Mouse (Mus musculus) embryonic facial prominence, embryonic 12.5 days (tissue): ENCODE measurements around the gene Echdc2. TPM values are rescaled to one million over a fixed set of nuclear protein-coding genes. Genes with fewer than 3 reads are reported as not detected.
A peak's percentile ranks its signal among the peaks of the same experiment; 100 is the strongest.

Experiments
- ATAC-seq: fragments of 200-750 bp; cut with Nextera tagmentation; 2 replicates; pipeline ENCODE4 v1.8.0; 2017; ENCODE audit not compliant: insufficient number of reproducible peaks, insufficient read depth, low FRiP score, low TSS enrichment
- H3K27ac ChIP-seq: fragments of 300-500 bp; sonication (generic); 2 replicates; pipeline ENCODE4 v1.5.1; 2016; ENCODE audit warnings: mild to moderate bottlenecking
- H3K27me3 ChIP-seq: fragments of 300-500 bp; sonication (generic); 2 replicates; pipeline ENCODE4 v1.6.1; 2016; ENCODE audit warnings: mild to moderate bottlenecking, moderate library complexity
- H3K36me3 ChIP-seq: fragments of 300-500 bp; sonication (generic); 2 replicates; pipeline ENCODE4 v1.6.1; 2016; ENCODE audit warnings: mild to moderate bottlenecking
- H3K4me1 ChIP-seq: fragments of 300-500 bp; sonication (generic); 2 replicates; pipeline ENCODE4 v1.6.1; 2016
- H3K4me2 ChIP-seq: fragments of 300-500 bp; sonication (generic); replicated peaks from 2 replicates; pipeline ENCODE4 v1.6.1; 2016; ENCODE audit warnings: mild to moderate bottlenecking, moderate library complexity
- H3K4me3 ChIP-seq: fragments of 300-500 bp; sonication (generic); 2 replicates; pipeline ENCODE4 v1.5.1; 2016; ENCODE audit warnings: mild to moderate bottlenecking
- H3K9ac ChIP-seq: fragments of 300-500 bp; sonication (generic); 2 replicates; pipeline ENCODE4 v1.6.1; 2016; ENCODE audit warnings: mild to moderate bottlenecking, moderate library complexity
- H3K9me3 ChIP-seq: fragments of 300-500 bp; sonication (generic); 2 replicates; pipeline ENCODE4 v1.6.1; 2016; ENCODE audit warnings: mild to moderate bottlenecking, moderate library complexity
- WGBS: fragments of 180-500 bp; shearing (Covaris S2); methylation state at CpG from one replicate; pipeline ENCODE4 v1.1.7; 2016; 5-methylcytosine and 5-hydroxymethylcytosine counted together
- polyA plus RNA-seq: library from polyadenylated mRNA; unstranded; fragments of >200 nt; fragmentation: Nextera tagmentation; extraction: Ambion mirVana; gene quantifications from 2 replicates; pipeline ENCODE4 v1.2.1, GENCODE M21; 2016

Gene Echdc2
- polyA plus RNA-seq, 1 experiment from 2014 or later = 35.2 TPM

DNA sequence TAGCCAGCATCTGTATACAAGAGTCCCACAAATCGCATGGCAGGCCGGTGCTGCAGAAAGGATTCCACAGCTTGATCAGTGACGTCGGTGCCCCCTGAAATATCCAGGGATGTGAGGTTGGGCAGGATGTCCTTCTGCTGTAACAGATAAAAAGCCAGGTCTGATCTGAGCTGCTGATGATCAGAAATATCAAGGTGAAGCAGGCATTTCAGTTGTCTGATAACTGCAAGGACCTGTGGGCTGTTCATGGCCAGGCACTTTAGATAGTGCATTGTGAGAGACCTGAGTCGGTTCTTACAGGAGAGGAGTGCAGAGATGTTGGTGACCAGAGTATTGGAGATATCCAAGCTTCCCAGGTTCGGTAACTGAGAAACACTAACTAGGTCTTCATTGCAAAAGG is 39.4 kb downstream of the Echdc2 start:
- Histone ChIP-seq H3K4me2 (no peak overlapping the region), H3K27ac (no peak overlapping the region), H3K4me1 (no peaks in the 10 kb centered on the region), H3K36me3 (no peaks in the 10 kb centered on the region), H3K9me3 (no peaks in the 10 kb centered on the region), H3K9ac (no peak overlapping the region), H3K4me3 (no peak overlapping the region), H3K27me3 (peaks cover 3% of the 10 kb centered on the region)
- no peak for ATAC-seq
- 90% methylated on average over 6 of the region's 6 CpGs for WGBS

GRCm38 (mm10) chr4:108213023-108213422 is 47.8 kb downstream of the Echdc2 start:
- Histone ChIP-seq H3K27me3 (peaks cover 27% of the 10 kb centered on the region), H3K4me1 (peaks cover 3% of the 10 kb centered on the region; the same call in 1 of the 2 replicates), H3K9ac (no peak overlapping the region), H3K4me3 (no peak overlapping the region), H3K36me3 (no peaks in the 10 kb centered on the region), H3K4me2 (no peak overlapping the region), H3K9me3 (no peaks in the 10 kb centered on the region), H3K27ac (no peak overlapping the region)
- ATAC-seq = no peak
- 84% methylated on average over 2 of the region's 2 CpGs for WGBS

DNA sequence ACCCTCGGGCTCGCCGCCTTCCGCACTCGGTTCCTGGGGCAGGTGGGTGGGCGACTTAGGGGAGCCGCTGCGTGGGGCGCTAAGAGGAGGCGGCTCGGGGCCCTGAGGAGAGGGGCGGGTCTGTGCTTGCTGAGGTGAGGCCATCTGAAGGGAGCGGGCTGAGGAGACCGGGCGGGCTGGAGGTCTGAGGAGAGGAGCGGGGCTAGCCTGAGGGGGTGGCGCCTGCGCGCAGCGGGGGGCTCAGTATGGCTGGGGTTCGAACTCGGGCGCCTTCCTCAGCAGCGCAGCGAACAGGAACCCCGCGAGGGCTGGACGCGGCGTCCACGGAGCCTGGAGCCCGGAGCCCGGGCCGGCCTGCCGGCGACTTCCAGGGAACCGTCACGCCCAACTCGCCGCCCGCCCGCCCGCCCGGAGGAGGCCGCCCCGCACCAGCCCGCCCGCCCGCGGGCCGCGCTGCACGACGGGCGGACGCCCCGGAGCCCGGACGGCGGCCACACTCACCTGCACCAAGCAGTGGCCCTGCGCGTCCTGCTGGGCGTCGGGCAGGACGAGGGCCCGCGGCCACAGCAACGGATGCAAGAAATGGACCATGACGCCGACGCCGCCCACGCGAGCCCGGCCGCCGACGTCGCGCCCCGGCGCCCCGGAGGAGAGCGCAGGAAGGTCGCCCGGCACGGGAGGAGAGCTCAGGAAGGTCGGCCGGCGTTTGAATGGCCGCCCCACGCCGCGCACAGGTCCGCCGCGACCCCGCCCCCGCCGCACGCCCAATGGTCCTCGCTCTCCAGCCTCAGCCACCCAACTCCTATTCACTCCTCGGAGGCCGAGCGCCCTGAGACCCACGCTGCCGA is 52.3 kb downstream of the Echdc2 start, which contains the start of gene Zyg11a:
TSS of gene Zyg11a (minus strand) at position 717 of the 848 bp plus-strand sequence.
- peak within 1 kb of the TSS; percentile 46 for H3K4me3 ChIP-seq
- H3K4me1 ChIP-seq = peaks cover 3% of the 10 kb centered on the region; the same call in 1 of the 2 replicates
- H3K27ac ChIP-seq = no peak within 1 kb of the TSS
- peaks cover 55% of the 10 kb centered on the region for H3K27me3 ChIP-seq
- 0 out of 2 replicates have a peak, but pooled peaks have one; percentile 41 for ATAC-seq
- H3K9me3 ChIP-seq = no peaks in the 10 kb centered on the region
- no peaks in the 10 kb centered on the region for H3K36me3 ChIP-seq
- 2% methylated on average over 85 of the region's 107 CpGs for WGBS
- peak within 1 kb of the TSS; percentile 30; the same call in 1 of the 2 replicates for H3K9ac ChIP-seq
- H3K4me2 ChIP-seq = peak within 1 kb of the TSS; percentile 65

- no peak for ATAC-seq
- Histone ChIP-seq H3K36me3 (no peaks in the 10 kb centered on the region), H3K27me3 (peaks cover 55% of the 10 kb centered on the region), H3K4me1 (peaks cover 3% of the 10 kb centered on the region; the same call in 1 of the 2 replicates), H3K4me3 (no peak overlapping the region), H3K4me2 (0 out of 2 replicates have a peak overlapping the region, but pooled peaks have one; percentile 23), H3K9ac (no peak overlapping the region), H3K9me3 (no peaks in the 10 kb centered on the region), H3K27ac (no peak overlapping the region)
- WGBS = 3% methylated on average over 9 of the region's 9 CpGs
These were observed 53.8 kb downstream of the Echdc2 start for GRCm38 (mm10) chr4:108219019-108219418.

DNA sequence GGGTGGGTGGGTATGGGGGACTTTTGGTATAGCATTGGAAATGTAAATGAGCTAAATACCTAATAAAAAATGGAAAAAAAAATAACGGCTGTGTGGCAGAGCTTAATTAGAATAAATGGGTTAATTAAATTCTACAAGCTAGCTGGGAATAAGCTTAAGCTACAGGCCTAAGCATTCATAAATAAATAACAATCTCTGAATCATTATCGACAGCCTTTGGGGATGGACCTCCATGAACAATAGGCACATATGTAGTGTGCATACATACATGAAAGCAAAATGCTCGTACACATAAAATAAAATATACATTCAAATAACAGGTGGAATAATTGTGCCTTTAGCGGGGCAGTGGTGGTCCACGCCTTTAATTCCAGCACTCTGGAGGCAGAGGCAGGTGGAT is 57.3 kb downstream of the Echdc2 start:
- ATAC-seq = no peak
- Histone ChIP-seq H3K27me3 (peaks cover 33% of the 10 kb centered on the region), H3K4me3 (no peak overlapping the region), H3K4me1 (peaks cover 2% of the 10 kb centered on the region; the same call in 1 of the 2 replicates), H3K4me2 (no peak overlapping the region), H3K27ac (no peak overlapping the region), H3K36me3 (no peaks in the 10 kb centered on the region), H3K9ac (no peak overlapping the region), H3K9me3 (no peaks in the 10 kb centered on the region)
- WGBS = 85% methylated on average over 5 of the region's 5 CpGs

- WGBS = 45% methylated on average over 3 of the region's 3 CpGs
- ATAC-seq = no peak
- H3K4me2 ChIP-seq = no peak overlapping the region
These were observed 60.2 kb downstream of the Echdc2 start for GRCm38 (mm10) chr4:108225341-108225872.

More at GRCm38 (mm10) chr4:108225341-108225872, 60.2 kb downstream of the Echdc2 start:
- Histone ChIP-seq H3K4me1 (no peaks in the 10 kb centered on the region), H3K9ac (no peak overlapping the region), H3K27me3 (peaks cover 7% of the 10 kb centered on the region), H3K27ac (no peak overlapping the region), H3K4me3 (no peak overlapping the region), H3K9me3 (no peaks in the 10 kb centered on the region), H3K36me3 (no peaks in the 10 kb centered on the region)

Other genes with a start within 250 kb of the Echdc2 start
- 26.1 and 31.1 TPM in 2 replicates for gene Cpt2, start 241.8 kb upstream of the Echdc2 start, polyA plus RNA-seq
- not detected in 2 replicates for gene Slc1a7, start 197.1 kb upstream of the Echdc2 start, polyA plus RNA-seq
- 0.41 and 0.79 TPM in 2 replicates for gene Podn, start 69.0 kb upstream of the Echdc2 start, polyA plus RNA-seq
- gene Scp2, start 20.4 kb upstream of the Echdc2 start, polyA plus RNA-seq = 156 and 162 TPM in 2 replicates
- gene Zyg11a, start 52.6 kb downstream of the Echdc2 start, polyA plus RNA-seq = 0.22 TPM in 1 of 2 replicates, not detected in the other
- gene Zyg11b, start 135.7 kb downstream of the Echdc2 start, polyA plus RNA-seq = 18.4 and 20.5 TPM in 2 replicates
- 55.6 and 58.0 TPM in 2 replicates for gene Coa7, start 162.7 kb downstream of the Echdc2 start, polyA plus RNA-seq
- 13.3 and 14.4 TPM in 2 replicates for gene Shisal2a, start 217.9 kb downstream of the Echdc2 start, polyA plus RNA-seq
- gene Gpx7, start 241.5 kb downstream of the Echdc2 start, polyA plus RNA-seq = 62.7 and 67.1 TPM in 2 replicates